ENCODE assay signal across 9 mouse cellular contexts in the genomic region with DNA sequence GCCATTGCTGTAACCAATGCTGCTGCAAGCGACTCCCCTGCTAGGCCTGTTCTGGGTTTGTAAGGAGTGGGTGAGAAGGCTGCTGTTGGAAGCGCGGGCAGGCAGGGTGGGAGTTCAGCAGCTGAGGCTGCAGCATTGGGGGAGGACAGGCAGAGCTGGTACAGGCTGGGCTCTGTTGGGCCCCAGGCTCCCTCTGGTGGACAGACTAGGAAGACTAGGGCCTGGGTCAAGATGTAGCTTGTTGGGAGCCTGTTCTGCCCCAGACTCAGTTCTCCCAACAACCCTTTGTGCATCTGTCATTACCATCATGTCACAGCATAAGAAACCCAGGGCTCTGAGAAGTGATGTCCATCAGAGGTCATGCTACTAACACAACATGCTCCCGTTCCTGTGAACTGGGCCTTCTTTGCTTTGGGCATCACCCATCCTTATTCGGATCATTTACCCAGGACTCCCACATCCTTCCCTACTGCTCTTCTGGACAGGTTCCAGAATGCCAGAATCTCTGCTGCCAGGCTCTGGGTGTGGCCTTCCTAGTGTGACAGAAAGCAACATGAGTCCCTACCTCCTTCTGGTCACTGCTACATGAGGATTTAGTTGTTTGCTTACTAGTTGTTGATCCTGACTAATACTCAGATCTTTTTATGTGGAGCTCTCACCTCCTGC. TPM values are rescaled to one million over a fixed set of nuclear protein-coding genes. Genes with fewer than 3 reads are reported as not detected.
DNase-seq lines count a peak whose midpoint lies in the region; ATAC-seq lines count a peak whose summit lies in the region.
"Had no signal": no experiment of that assay in that cellular context is flagged by ENCODE, and none has a peak within 500 bp of the region (broad histone marks: within the 10 kb centered on the region; RNA-seq: fewer than 3 reads in every experiment).

No protein-coding gene starts in this region.

- no peak overlapping the region for H3K9ac ChIP-seq in neural tube, embryonic 14.5 days (replicated peaks; ENCODE audit: low read depth, low read length)
- H3K9ac ChIP-seq: stomach, embryonic 15.5 days had no signal

- peak; percentile 51 for ATAC-seq in CD4-positive, CD25-positive, alpha-beta regulatory T cell, adult 4 months
- ATAC-seq in neural tube, embryonic 14.5 days (ENCODE audit: low read depth), result peak; percentile 86

- DNase-seq in c-Kit-positive CD71-positive TER-119-negative erythroid progenitor cells, embryonic 14.5 days (ENCODE audit: low read depth), result peak; percentile 14
- DNase-seq in forebrain, embryonic 10.5 days (ENCODE audit: extremely low spot score, low spot score), result peak; percentile 62
- peak; percentile 58 to 77 for DNase-seq in heart, postnatal 14 days
- peak; percentile 69 to 79 for DNase-seq in kidney, postnatal 36 days
- peak; percentile 51 to 59 for DNase-seq in lung, adult 18-20 months
- DNase-seq in thymus, postnatal 0 days (ENCODE audit: low spot score), result peak; percentile 33

- H3K9me3 ChIP-seq in forebrain, embryonic 10.5 days, result no peaks in the 10 kb centered on the region
- H3K9me3 ChIP-seq in neural tube, embryonic 14.5 days (ENCODE audit: control insufficient read depth, low read length), result no peaks in the 10 kb centered on the region
- H3K9me3 ChIP-seq: stomach, embryonic 15.5 days had no signal

- peaks cover 99% of the 10 kb centered on the region for H3K27me3 ChIP-seq in forebrain, embryonic 10.5 days (ENCODE audit: poor library complexity, severe bottlenecking)
- peaks cover 20% of the 10 kb centered on the region for H3K27me3 ChIP-seq in neural tube, embryonic 14.5 days (ENCODE audit: control insufficient read depth, insufficient read depth, low read length)

- intact Hi-C loops in heart, postnatal 14 days (cut with DNase I), result loop anchor here (5.0 kb wide), 1 partner anchor 200 kb away; no protein-coding TSS in a partner anchor

- no peak overlapping the region for H3K4me3 ChIP-seq in forebrain, embryonic 10.5 days
- no peak overlapping the region for H3K4me3 ChIP-seq in neural tube, embryonic 14.5 days (ENCODE audit: low read depth, low read length)
- H3K4me3 ChIP-seq: stomach, embryonic 15.5 days had no signal

- 35% methylated on average over 5 of the region's 5 CpGs for WGBS in forebrain, embryonic 10.5 days
- WGBS in neural tube, embryonic 14.5 days, result 28% methylated on average over 5 of the region's 5 CpGs

- no peak overlapping the region for H3K4me2 ChIP-seq in neural tube, embryonic 14.5 days (ENCODE audit: low read depth, low read length)
- H3K4me2 ChIP-seq: stomach, embryonic 15.5 days had no signal

- no peaks in the 10 kb centered on the region for H3K36me3 ChIP-seq in forebrain, embryonic 10.5 days (replicated peaks)
- H3K36me3 ChIP-seq in neural tube, embryonic 14.5 days (ENCODE audit: control insufficient read depth, insufficient read depth, low read length), result no peaks in the 10 kb centered on the region
- H3K36me3 ChIP-seq: stomach, embryonic 15.5 days had no signal

- H3K4me1 ChIP-seq in forebrain, embryonic 10.5 days, result peaks cover 8% of the 10 kb centered on the region; the same call in 1 of the 2 replicates
- no peaks in the 10 kb centered on the region for H3K4me1 ChIP-seq in neural tube, embryonic 14.5 days (ENCODE audit: control insufficient read depth, insufficient read depth, low read length)
- H3K4me1 ChIP-seq: stomach, embryonic 15.5 days had no signal

- H3K27ac ChIP-seq in forebrain, embryonic 10.5 days, result no peak overlapping the region
- no peak overlapping the region for H3K27ac ChIP-seq in neural tube, embryonic 14.5 days (ENCODE audit: low read depth, low read length)
- H3K27ac ChIP-seq: stomach, embryonic 15.5 days had no signal

RNA-seq across cellular contexts. Expression of a gene that starts 3.5 kb away (rescaled TPM):
- under 1 TPM; 0.18 to 0.34 TPM for polyA plus RNA-seq in CD4-positive, CD25-positive, alpha-beta regulatory T cell, adult 4 months (2017; shearing (Covaris generic))
- 1.3 and 1.4 TPM in 2 replicates for polyA plus RNA-seq in forebrain, embryonic 10.5 days (2016; fragmentation: Nextera tagmentation; extraction: Ambion mirVana)
- total RNA-seq in heart, postnatal 14 days (2021), result 10 to 100 TPM; 61.7 to 73.2 TPM
- 10.5 and 10.7 TPM in 2 replicates for polyA plus RNA-seq in neural tube, embryonic 14.5 days (2014; fragmentation: Nextera tagmentation; extraction: Ambion mirVana)
- 0.88 and 0.89 TPM in 2 replicates for polyA plus RNA-seq in thymus, postnatal 0 days (2015; fragmentation: Nextera tagmentation; extraction: Ambion mirVana)

Comparison
In these comparisons a context has a peak if more than half of its experiments do, and no peak if none do; other contexts are left out.
1. DNase-seq: peak in every context shown above with its lines; median percentile 74 in kidney, postnatal 36 days; 68 in heart, postnatal 14 days; 62 in forebrain, embryonic 10.5 days; 55 in lung, adult 18-20 months; 33 in thymus, postnatal 0 days; 14 in c-Kit-positive CD71-positive TER-119-negative erythroid progenitor cells, embryonic 14.5 days.